Mouse (Mus musculus): ENCODE measurements at regions not wholly inside any gene's neighbourhood (a gene's known extent, or its start where the extent isn't known, plus 50 kb on each side); places are given as distances from the start of the nearest gene placed in this dataset.
"Not testable (repeated sequence)": the region's sequence is repeated elsewhere in the genome, so short reads cannot be mapped to it uniquely, and the experiment has no call there.

GRCm38 (mm10) chr12:27896682-27897081 is 554.3 kb upstream of the Sox11 start:
- not testable (repeated sequence) for TF ChIP-seq CTCF (conservative IDR thresholded peaks at IDR 0.05; ENCODE audit: insufficient read depth, insufficient read length, low read depth, low read length); POLR2A (IDR thresholded peaks at IDR 0.05; ENCODE audit: low read depth, low read length)
